Mouse (Mus musculus) heart, postnatal 25 days (tissue): ENCODE measurements around the gene Itpr1. TPM values are rescaled to one million over a fixed set of nuclear protein-coding genes. Genes with fewer than 3 reads are reported as not detected.

Experiments
- DNase-seq: peaks from one replicate; pipeline ENCODE4 v3.0.0; 2022; ENCODE audit warnings: low spot score
- intact Hi-C: fragments of 180-260 bp; cut with DNase I; formaldehyde crosslinking; loops from one replicate; pipeline ENCODE4 v1.15.1; 2025
- total RNA-seq, 2 experiments: library from RNA; stranded (reverse); gene quantifications; 2 replicates each; pipeline ENCODE4 v1.2.3; 2021

Itpr1 gene
- total RNA-seq, 2 experiments from 2014 or later = 44.1 to 44.2 TPM

- DNase-seq = no peak
- intact Hi-C loops = loop anchor here (2.0 kb wide), 4 partner anchors 19 to 115 kb away; partner anchors contain the start of gene Sumf1
Observed at GRCm38 (mm10) chr6:108211896-108212880, 708 bp upstream of the Itpr1 start.

- intact Hi-C loops = loop anchor here (2.0 kb wide), 3 partner anchors 29 to 113 kb away; partner anchors contain the start of gene Sumf1
Observed at GRCm38 (mm10) chr6:108213481-108214293, 791 bp downstream of the Itpr1 start.

DNA sequence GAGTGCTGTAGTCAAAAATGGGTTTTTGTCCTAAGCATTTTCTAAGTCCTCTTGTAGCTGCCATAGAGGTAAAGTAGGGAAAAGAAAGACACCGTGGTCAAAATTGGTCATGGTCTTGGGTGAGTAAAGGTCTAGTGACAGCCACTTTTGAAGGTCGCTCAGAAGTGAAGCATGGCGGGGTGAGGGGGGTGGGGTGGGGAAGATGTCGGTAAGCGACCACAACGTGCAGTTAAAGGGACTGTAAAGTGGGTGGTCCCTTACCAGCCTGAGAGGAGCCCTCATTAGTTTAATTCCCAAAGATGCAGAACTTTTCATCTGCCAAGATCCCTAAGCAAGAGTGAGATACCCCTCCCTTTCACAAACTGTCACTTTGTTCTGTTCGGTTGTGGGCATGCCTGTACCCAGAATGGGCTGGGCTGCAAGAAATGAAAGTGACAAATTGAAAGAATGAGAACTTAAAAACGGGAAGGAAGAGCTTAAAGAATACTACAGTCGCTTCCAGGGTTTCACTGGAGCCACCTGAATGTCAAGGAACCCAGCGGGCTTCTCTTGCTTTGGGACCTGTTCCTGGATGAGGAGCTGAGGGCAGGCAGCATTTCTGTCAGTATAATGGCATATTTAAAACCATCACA lies 1.5 kb downstream of the Itpr1 start:
- intact Hi-C loops = no loop called here
- no peak for DNase-seq

More at GRCm38 (mm10) chr6:108213481-108214293, 791 bp downstream of the Itpr1 start:
- DNase-seq = peak; percentile 25

DNA sequence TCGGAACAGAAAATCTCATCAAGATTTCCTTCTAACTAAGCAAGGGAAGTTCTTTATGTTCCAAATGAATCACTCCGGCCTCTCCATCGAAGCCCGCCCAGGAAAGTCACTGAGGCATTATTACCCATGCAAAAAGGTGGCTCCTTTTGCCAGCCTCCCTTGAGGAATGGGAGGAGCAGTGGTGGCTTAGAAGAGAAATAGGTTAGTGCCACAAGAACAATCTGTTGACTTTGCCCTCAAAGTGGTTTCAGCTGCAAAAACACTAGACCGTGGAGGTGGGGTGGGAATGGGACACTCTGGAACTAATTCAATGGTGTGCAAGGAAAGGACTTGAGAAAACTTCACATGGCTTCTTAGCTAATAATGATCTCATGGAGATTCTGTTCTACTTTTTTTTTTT lies 3.2 kb downstream of the Itpr1 start:
- no peak for DNase-seq
- intact Hi-C loops = loop anchor here (5.0 kb wide), 1 partner anchor 114 kb away; no protein-coding TSS in a partner anchor

GRCm38 (mm10) chr6:108216832-108217231 lies 3.9 kb downstream of the Itpr1 start:
- intact Hi-C loops = loop anchor here (5.0 kb wide), 1 partner anchor 115 kb away; no protein-coding TSS in a partner anchor
- DNase-seq = no peak

- intact Hi-C loops = loop anchor here (5.0 kb wide), 1 partner anchor 116 kb away; no protein-coding TSS in a partner anchor
- no peak for DNase-seq
Observed at GRCm38 (mm10) chr6:108217987-108218386, 5.1 kb downstream of the Itpr1 start.

- no peak for DNase-seq
- intact Hi-C loops = loop anchor here (1.0 kb wide), 1 partner anchor 125 kb away; no protein-coding TSS in a partner anchor
Observed at GRCm38 (mm10) chr6:108222435-108222834, 9.5 kb downstream of the Itpr1 start.

DNA sequence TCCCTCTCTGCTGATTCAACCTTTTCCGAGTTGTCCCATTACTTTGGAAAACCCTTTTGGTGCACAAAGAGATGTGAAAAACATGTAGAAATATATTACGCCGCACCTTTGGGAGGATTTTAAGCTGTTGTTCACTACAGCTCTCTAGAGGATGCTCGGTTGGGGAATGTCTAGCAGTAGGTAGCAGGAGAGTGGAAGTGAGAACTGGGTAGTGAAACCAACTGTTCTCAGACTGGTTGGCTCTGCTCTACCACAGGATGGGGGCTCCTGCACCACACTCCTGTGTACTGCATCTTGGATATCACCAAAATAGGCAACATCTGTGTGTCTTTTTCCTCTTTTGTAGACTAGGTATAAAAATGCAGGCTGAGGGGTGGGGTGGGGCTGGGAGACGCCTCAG lies 10.0 kb downstream of the Itpr1 start:
- intact Hi-C loops = loop anchor here (1.0 kb wide), 1 partner anchor 124 kb away; no protein-coding TSS in a partner anchor
- DNase-seq = no peak

GRCm38 (mm10) chr6:108224361-108224760 lies 11.5 kb downstream of the Itpr1 start:
- DNase-seq = no peak
- intact Hi-C loops = no loop called here

DNA sequence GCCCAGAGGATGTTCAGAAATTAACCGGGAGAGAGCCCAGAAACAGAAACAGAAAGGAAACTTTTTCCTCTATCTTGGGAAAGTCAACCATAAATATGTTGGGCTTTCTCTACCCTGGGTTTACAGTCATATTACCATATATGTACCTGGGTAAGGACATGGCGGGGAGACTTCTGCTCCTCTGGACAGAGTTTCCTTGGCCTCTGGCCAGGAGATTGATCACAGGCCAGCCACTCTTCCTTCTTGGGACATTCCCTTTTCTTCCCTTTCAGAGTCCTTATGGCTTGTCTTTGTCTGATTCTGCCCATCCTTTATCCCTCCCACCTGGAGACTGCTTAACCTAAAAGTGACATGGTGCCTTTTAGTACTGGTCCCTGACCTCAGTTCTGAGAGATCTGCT lies 12.1 kb downstream of the Itpr1 start:
- DNase-seq = no peak
- intact Hi-C loops = no loop called here

- intact Hi-C loops = no loop called here
- no peak for DNase-seq
Observed at GRCm38 (mm10) chr6:108226230-108226629, 13.3 kb downstream of the Itpr1 start.

DNA sequence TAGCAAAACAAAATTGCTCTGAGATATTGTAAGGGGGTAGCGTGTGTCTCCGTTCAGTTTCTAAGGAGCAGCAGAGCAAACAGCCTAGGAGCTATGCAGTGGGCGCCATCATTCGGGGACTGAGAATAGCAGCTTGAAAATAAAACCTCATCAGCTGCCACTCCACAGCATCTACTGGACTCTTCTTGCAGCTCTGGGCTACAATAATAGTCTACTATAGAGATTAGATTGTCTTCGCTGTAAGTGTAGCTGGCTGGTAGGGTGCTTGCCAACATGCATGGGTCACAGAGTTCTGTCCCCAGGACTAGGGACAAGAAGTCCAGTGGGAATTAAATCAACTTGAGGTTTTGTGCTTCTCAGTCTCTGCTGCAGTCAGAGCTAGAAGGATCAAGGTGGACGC lies 14.6 kb downstream of the Itpr1 start:
- intact Hi-C loops = no loop called here

DNA sequence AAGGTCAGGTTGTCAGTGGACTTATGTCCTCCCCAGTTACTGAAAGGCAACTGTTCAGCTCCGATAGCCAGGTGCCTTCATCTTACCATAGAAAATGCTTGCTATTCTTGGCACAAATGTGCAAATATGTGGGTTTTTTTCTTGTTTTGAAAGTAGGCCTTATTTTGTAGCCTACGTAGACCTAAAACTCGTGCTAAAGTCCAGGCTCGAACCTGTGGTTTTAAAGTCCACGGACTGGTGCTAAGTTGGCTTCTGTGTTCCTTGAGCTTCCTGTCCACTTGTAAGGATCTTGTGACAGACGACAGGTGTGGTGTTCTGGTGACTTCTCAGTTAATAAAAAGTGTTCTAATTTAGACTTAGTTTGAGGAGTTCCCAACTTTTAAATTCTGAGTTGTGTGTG lies 15.2 kb downstream of the Itpr1 start:
- intact Hi-C loops = no loop called here
- no peak for DNase-seq

More for the DNA sequence above, 14.6 kb downstream of the Itpr1 start:
- no peak for DNase-seq

DNA sequence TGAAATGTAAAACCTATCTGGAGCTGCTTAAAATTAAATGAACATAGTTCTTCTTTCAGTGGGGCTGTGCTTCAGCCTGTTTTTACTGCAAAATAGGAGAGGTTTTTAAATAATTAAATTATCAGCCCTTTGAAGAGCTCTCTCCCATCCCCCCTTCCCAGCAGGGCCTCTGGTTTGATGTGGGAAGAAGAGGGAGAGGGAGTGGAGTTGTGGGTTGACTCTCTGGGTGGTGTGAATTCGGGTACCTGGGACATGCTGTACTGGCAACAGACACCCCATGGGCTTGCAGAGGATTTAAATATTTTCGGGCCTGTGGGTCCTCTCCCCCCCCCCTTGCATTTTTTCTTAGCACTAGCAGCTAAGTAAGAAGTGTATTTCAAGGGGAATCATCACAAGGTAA lies 15.7 kb downstream of the Itpr1 start:
- intact Hi-C loops = no loop called here
- no peak for DNase-seq

DNA sequence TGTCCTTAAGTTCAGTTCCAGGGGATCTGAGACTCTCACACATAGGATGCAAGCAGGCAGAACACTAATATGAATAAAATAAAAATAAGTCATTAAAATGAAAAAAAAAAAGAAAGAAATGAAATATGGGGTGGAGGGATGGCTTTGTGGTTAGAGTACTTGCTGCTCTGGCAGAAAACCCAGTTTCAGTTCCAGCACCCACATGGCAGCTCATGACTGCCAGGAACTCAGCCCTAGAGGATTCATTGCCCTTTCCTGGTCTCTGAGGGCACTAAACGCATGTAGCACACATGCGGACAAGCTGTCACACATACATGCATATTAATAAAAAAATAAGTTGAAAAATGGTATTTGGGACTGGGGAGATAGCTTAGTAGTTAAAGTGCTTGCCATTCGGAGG lies 17.7 kb downstream of the Itpr1 start:
- no peak for DNase-seq
- intact Hi-C loops = loop anchor here (5.0 to 10.0 kb wide), 3 partner anchors 97 to 434 kb away; partner anchors contain the start of gene Bhlhe40

GRCm38 (mm10) chr6:108231892-108232710 lies 19.2 kb downstream of the Itpr1 start:
- intact Hi-C loops = loop anchor here (5.0 to 10.0 kb wide), 3 partner anchors 95 to 433 kb away; partner anchors contain the start of gene Bhlhe40
- no peak for DNase-seq

- peak; percentile 19 for DNase-seq
- intact Hi-C loops = loop anchor here (5.0 to 10.0 kb wide), 3 partner anchors 94 to 432 kb away; partner anchors contain the start of gene Bhlhe40
Observed at GRCm38 (mm10) chr6:108233070-108233469, 20.2 kb downstream of the Itpr1 start.

DNA sequence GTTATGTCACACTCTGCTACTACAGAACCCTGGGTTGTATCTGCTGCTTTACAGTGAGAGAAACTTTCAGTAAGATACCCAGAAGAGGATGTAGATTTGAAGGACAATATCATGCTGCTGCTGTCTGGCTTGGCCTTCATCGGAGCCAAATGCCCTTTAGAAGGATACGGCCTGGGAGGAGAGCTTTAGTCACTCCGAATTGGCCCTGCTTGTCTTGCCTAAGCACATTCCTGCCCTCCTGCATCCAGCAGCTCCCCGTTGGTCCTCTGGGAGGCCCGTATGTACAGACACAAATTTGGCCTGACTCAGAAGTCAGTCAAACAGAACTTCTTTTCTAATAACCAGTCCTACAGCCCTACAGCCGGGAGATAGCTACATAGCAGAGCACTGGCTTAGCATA lies 21.6 kb downstream of the Itpr1 start:
- no peak for DNase-seq
- intact Hi-C loops = loop anchor here (5.0 to 10.0 kb wide), 3 partner anchors 93 to 430 kb away; partner anchors contain the start of gene Bhlhe40
